Mouse (Mus musculus) heart, embryonic 14.5 days (tissue): ENCODE results near the gene Eml4. TPM values are rescaled to one million over a fixed set of nuclear protein-coding genes. Genes with fewer than 3 reads are reported as not detected.

Source experiments
- ATAC-seq: fragments of 200-750 bp; cut with Nextera tagmentation; 2 replicates; pipeline ENCODE4 v1.8.0; 2017; ENCODE audit warnings: low read depth, moderate TSS enrichment; ENCODE audit not compliant: insufficient number of reproducible peaks, insufficient read depth, low FRiP score
- H3K27ac ChIP-seq, 2 experiments: fragments of 200-500 bp in 1 of 2; fragments of 300-500 bp in 1 of 2; sonication (generic) in 1 of 2; replicated peaks in 1 of 2; 2 replicates each; pipeline ENCODE4 v1.5.1; 2012 to 2014; ENCODE audit warnings: low read depth in 2 of 2, low read length in 2 of 2, control low read depth in 1 of 2, mild to moderate bottlenecking in 1 of 2, mixed read lengths in 1 of 2; ENCODE audit not compliant: control insufficient read depth in 1 of 2, insufficient read depth in 1 of 2
- H3K27me3 ChIP-seq: fragments of 300-500 bp; sonication (generic); 2 replicates; pipeline ENCODE4 v1.6.1; 2014; ENCODE audit warnings: mild to moderate bottlenecking, low read length, control low read depth; ENCODE audit not compliant: control insufficient read depth, insufficient read depth
- H3K36me3 ChIP-seq: fragments of 300-500 bp; sonication (generic); 2 replicates; pipeline ENCODE4 v1.6.1; 2014; ENCODE audit warnings: mild to moderate bottlenecking, control low read depth, low read length, mixed read lengths; ENCODE audit not compliant: control insufficient read depth, insufficient read depth
- H3K4me1 ChIP-seq, 2 experiments: fragments of 200-500 bp in 1 of 2; fragments of 300-500 bp in 1 of 2; sonication (generic) in 1 of 2; 2 replicates each; pipeline ENCODE4 v1.6.1; 2012 to 2014; ENCODE audit warnings: low read length in 2 of 2, control low read depth in 1 of 2, mixed read lengths in 1 of 2; ENCODE audit not compliant: control insufficient read depth in 2 of 2, insufficient read depth in 2 of 2
- H3K4me2 ChIP-seq: fragments of 300-500 bp; sonication (generic); 2 replicates; pipeline ENCODE4 v1.6.1; 2014; ENCODE audit warnings: mild to moderate bottlenecking, low read length
- H3K4me3 ChIP-seq, 2 experiments: fragments of 200-500 bp in 1 of 2; fragments of 300-500 bp in 1 of 2; sonication (generic) in 1 of 2; 2 replicates each; pipeline ENCODE4 v1.5.1; 2012 to 2014; ENCODE audit warnings: low read length in 2 of 2, mild to moderate bottlenecking in 2 of 2, control low read depth in 1 of 2, low read depth in 1 of 2, moderate library complexity in 1 of 2; ENCODE audit not compliant: control insufficient read depth in 1 of 2, insufficient read depth in 1 of 2
- H3K9ac ChIP-seq: fragments of 300-500 bp; sonication (generic); 2 replicates; pipeline ENCODE4 v1.6.1; 2014; ENCODE audit warnings: mild to moderate bottlenecking, low read length
- H3K9me3 ChIP-seq: fragments of 300-500 bp; sonication (generic); 2 replicates; pipeline ENCODE4 v1.6.1; 2016; ENCODE audit warnings: low read length, control low read depth; ENCODE audit not compliant: control insufficient read depth
- WGBS: fragments of 180-500 bp; shearing (Covaris S2); extraction: QIAGEN DNeasy Blood & Tissue Kit; methylation state at CpG from one replicate; pipeline ENCODE4 v1.1.7; 2014; 5-methylcytosine and 5-hydroxymethylcytosine counted together
- polyA plus RNA-seq: library from polyadenylated mRNA; unstranded; fragments of >200 nt; fragmentation: Nextera tagmentation; extraction: Ambion mirVana; gene quantifications from 2 replicates; pipeline ENCODE4 v1.2.1, GENCODE M21; 2014

Gene Eml4
- polyA plus RNA-seq, 1 experiment from 2014 or later = 20.7 TPM

DNA sequence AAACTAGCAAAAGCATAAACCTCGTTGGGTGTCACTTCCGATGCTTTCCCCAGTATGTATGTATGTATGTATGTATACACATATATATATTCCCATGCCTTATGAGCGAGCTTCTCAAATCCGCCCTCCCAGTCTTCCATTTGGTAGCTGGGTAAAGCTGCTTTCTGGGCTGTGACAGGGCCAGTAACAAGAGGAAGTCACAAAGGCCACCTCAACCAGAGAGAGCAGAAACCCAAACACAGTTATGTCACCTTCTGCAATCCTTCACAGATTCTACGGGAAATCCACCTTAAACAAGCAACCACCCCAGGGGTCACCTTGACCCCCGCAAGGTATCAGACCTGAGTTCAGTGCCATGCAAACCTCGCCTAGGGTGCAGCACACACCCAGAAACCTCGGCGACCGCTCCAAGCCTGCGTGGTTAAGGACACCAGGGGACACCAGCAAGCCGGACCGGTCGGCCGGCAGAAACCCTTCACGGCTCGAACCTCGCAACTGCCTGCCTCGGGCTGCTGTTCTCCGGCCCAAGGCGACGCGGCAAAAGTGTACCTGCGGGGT, 163.0 kb downstream of the Eml4 start:
- 1% methylated on average over 24 of the region's 24 CpGs for WGBS
- Histone ChIP-seq H3K9ac (peak overlapping the region; percentile 98), H3K9me3 (no peaks in the 10 kb centered on the region), H3K4me3 (peak overlapping the region; percentile 88 to 96), H3K36me3 (no peaks in the 10 kb centered on the region), H3K4me1 (peaks cover 0 to 18% of the 10 kb centered on the region in 2 experiments; a peak in 2 of 4 replicates), H3K4me2 (peak overlapping the region; percentile 94), H3K27me3 (no peaks in the 10 kb centered on the region), H3K27ac (peak overlapping the region; percentile 58 to 86)
- peak; percentile 48 for ATAC-seq

GRCm38 (mm10) chr17:83514213-83514701, 163.5 kb downstream of the Eml4 start:
- no peaks in the 10 kb centered on the region for H3K36me3 ChIP-seq
- peak overlapping the region; percentile 88 to 96 for H3K4me3 ChIP-seq
- peak; percentile 97 for ATAC-seq
- peak overlapping the region; percentile 98 for H3K9ac ChIP-seq
- no peaks in the 10 kb centered on the region for H3K9me3 ChIP-seq
- peak overlapping the region; percentile 58 to 86 for H3K27ac ChIP-seq
- peaks cover 0 to 18% of the 10 kb centered on the region in 2 experiments; a peak in 2 of 4 replicates for H3K4me1 ChIP-seq
- 0% methylated on average over 33 of the region's 33 CpGs for WGBS
- H3K4me2 ChIP-seq = peak overlapping the region; percentile 94
- H3K27me3 ChIP-seq = no peaks in the 10 kb centered on the region

- no peaks in the 10 kb centered on the region for H3K9me3 ChIP-seq
- H3K4me2 ChIP-seq = no peak within 1 kb of the TSS
- H3K4me1 ChIP-seq = peaks cover 0 to 13% of the 10 kb centered on the region in 2 experiments; a peak in 2 of 4 replicates
- no peak within 1 kb of the TSS for H3K27ac ChIP-seq
- no peak for ATAC-seq
- no peak within 1 kb of the TSS for H3K9ac ChIP-seq
- H3K27me3 ChIP-seq = no peaks in the 10 kb centered on the region
- H3K36me3 ChIP-seq = no peaks in the 10 kb centered on the region
- no peak within 1 kb of the TSS for H3K4me3 ChIP-seq
- 87% methylated on average over 8 of the region's 8 CpGs for WGBS
Measured at GRCm38 (mm10) chr17:83517280-83518015, 166.7 kb downstream of the Eml4 start, which contains the start of gene Cox7a2l. Gene Cox7a2l, minus strand, starts transcription at chr17:83517330.

DNA sequence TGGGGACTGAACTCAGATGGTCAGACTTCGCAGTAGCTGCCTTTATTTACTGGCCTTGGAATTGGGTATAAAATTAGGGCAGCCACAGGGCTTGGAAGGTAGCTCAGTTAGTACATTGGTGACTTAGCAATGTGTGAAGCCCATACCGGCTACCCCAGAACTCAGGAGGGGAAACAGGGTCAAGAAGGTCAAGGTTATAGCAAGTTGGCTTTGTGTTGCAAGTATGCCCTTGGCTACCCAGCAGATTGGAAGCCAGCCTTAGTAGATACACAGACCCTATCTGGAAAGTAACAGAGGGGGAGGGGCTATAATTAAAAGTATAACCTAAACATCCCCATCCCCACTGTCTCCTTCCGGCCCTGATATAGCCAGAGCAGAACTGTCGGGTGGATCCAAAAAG, 171.2 kb downstream of the Eml4 start:
- no peak overlapping the region for H3K4me3 ChIP-seq
- H3K27ac ChIP-seq = no peak overlapping the region
- H3K9ac ChIP-seq = no peak overlapping the region
- H3K36me3 ChIP-seq = no peaks in the 10 kb centered on the region
- 83% methylated on average over 4 of the region's 4 CpGs for WGBS
- peaks cover 7 to 11% of the 10 kb centered on the region in 2 experiments; a peak in 3 of 4 replicates for H3K4me1 ChIP-seq
- no peaks in the 10 kb centered on the region for H3K9me3 ChIP-seq
- no peak overlapping the region for H3K4me2 ChIP-seq
- H3K27me3 ChIP-seq = no peaks in the 10 kb centered on the region
- no peak for ATAC-seq

- WGBS = 73% methylated on average over 7 of the region's 7 CpGs
- no peak overlapping the region for H3K4me3 ChIP-seq
- H3K27me3 ChIP-seq = no peaks in the 10 kb centered on the region
- peaks cover 15 to 20% of the 10 kb centered on the region in 2 experiments for H3K4me1 ChIP-seq
- H3K27ac ChIP-seq = no peak overlapping the region
- no peak overlapping the region for H3K4me2 ChIP-seq
- no peak overlapping the region for H3K9ac ChIP-seq
- ATAC-seq = no peak
- no peaks in the 10 kb centered on the region for H3K9me3 ChIP-seq
- H3K36me3 ChIP-seq = no peaks in the 10 kb centered on the region
Measured at GRCm38 (mm10) chr17:83522590-83523379, 172.1 kb downstream of the Eml4 start.

DNA sequence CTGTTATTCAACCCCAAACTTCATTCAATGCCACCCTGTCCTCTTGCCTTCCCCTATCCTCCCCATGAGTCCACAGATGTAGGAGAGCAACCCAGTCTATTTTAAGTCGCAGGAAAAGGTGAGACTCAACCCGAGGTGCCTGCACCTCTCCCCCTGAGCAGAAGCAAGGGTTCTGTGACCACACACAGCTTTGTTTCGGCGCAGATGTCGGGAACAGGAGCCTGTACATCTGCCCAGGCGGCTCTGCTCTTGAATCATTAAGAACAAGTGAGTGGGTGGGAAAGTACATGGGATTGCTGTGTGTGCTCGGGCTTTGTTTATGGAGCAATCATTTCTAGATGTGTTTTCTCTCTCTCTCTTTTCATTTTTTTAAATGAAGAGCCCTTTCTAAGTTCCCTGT, 174.0 kb downstream of the Eml4 start:
- H3K36me3 ChIP-seq = no peaks in the 10 kb centered on the region
- no peak overlapping the region for H3K4me2 ChIP-seq

GRCm38 (mm10) chr17:83525596-83525995, 174.9 kb downstream of the Eml4 start:
- peaks cover 19 to 26% of the 10 kb centered on the region in 2 experiments for H3K4me1 ChIP-seq
- no peak overlapping the region for H3K4me3 ChIP-seq
- no peak for ATAC-seq
- peak overlapping the region; percentile 16; the same call in 1 of the 2 replicates for H3K4me2 ChIP-seq
- H3K9ac ChIP-seq = no peak overlapping the region
- no peaks in the 10 kb centered on the region for H3K9me3 ChIP-seq
- 11% methylated on average over 8 of the region's 8 CpGs for WGBS
- no peaks in the 10 kb centered on the region for H3K36me3 ChIP-seq
- no peaks in the 10 kb centered on the region for H3K27me3 ChIP-seq
- peak overlapping the region; percentile 43 to 83; a peak in 3 of 4 replicates for H3K27ac ChIP-seq

More for the DNA sequence above, 174.0 kb downstream of the Eml4 start:
- ATAC-seq = no peak
- no peak overlapping the region for H3K27ac ChIP-seq
- peaks cover 19 to 26% of the 10 kb centered on the region in 2 experiments for H3K4me1 ChIP-seq
- no peaks in the 10 kb centered on the region for H3K9me3 ChIP-seq
- WGBS = 62% methylated on average over 7 of the region's 7 CpGs
- no peak overlapping the region for H3K9ac ChIP-seq
- H3K27me3 ChIP-seq = no peaks in the 10 kb centered on the region
- no peak overlapping the region for H3K4me3 ChIP-seq
